Mouse (Mus musculus): Measurements from ENCODE around the gene Cfap54.

Cfap54 gene

DNA sequence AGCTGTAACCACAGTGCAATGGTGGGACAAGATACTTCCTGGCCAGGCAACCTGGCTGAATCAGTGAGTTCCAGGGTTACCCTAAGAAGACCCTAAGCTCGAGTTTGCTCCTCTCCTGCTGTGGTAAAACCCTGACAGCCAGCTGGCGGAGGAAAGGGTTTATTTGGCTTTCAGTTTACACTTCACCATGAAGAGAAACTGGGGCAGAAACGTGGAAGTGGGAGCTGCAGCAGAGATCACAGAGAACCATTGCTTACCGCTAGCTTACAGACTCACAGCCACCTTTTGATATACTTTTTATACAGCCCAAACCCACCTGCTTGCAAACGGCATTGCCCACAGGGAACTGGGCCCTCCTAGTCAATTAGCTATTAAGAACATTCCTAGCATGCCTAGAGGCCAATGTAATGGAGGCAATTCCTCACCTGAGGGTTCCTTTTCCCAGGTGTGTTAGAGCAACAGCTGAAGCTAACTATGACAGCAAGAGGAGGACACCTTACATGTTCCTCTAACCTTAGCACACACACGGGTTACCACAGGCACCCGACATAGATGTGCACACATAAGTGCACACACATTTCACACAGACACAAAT, 16.9 kb upstream of the Cfap54 start:
- no peak for DNase-seq (ENCODE audit: extremely low spot score, low spot score)

DNA sequence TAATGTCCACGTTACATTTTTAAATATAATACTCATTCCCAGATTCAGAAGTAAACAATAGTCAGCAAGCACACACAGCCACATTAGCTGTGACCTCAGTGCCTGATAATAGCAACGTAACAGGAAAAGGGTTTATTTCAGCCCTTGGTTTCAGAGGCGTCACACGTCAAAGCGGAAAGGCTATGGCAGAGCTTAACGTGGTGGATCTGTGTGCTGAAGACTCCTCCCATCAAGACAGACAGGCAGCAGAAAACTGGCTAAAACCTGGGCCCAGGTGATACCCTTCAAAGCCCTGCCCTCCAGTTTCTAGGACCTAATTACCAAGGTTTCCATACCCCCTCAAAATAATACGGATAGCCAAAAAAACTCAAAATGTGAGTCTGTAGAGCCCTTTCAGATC, 16.0 kb upstream of the Cfap54 start:
- no peak for DNase-seq (ENCODE audit: extremely low spot score, low spot score)

GRCm38 (mm10) chr10:93095827-93096226, 14.4 kb upstream of the Cfap54 start:
- DNase-seq (ENCODE audit: extremely low spot score, low spot score): no peak

GRCm38 (mm10) chr10:93094957-93095580, 13.7 kb upstream of the Cfap54 start:
- no peak for DNase-seq (ENCODE audit: extremely low spot score, low spot score)

- no peak for DNase-seq (ENCODE audit: extremely low spot score, low spot score)
These were observed 10.5 kb upstream of the Cfap54 start for GRCm38 (mm10) chr10:93091928-93092327.

DNA sequence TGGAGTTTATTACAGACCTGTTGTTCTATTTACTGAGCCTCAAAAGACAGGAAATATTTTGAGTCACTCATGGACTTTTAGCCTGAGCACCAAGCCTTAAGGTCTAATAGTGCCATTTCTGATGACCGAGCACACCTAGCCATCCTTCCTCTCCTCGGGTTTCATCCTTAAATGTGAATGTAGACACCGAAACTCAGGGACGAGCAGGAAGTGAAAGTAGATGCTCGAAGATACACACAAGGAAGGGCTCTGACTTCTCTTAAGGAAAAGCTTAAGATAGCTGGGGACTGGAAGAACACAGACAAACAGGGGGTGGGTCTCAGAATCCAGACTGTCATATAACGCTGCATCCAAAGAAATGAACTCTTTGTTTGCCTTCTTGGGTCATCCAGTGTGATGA, 8.8 kb upstream of the Cfap54 start:
- DNase-seq (ENCODE audit: extremely low spot score, low spot score): no peak

DNA sequence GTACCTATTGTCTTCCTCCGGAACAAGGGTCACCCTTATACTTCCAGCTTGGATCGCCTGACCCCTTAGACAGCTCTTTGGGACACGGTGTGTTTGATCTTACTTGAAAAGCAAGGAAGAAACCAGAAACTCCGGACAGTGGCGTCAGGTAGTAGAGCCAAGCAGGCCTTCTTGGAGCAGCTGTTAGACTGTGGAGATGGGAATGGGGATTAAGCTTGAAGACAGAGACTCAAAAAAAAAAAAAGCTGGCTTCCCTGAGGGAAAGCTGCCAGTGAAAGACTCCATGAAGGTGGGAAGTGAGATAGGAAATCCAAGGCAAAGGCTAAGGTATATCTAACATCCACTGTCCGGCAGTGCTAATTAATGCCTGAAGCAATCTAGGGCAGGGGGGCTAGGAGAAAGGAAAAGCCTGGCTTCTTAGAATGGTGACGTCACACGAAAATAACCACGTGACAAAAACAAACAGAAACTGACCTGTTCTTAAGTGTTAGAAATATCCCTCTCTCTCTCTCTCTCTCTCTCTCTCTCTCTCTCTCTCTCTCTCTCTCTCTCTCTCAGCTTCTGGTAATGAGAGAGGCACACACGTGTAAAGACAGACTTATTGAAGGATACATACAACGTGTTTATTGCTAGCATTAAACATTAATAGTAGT, 7.1 kb upstream of the Cfap54 start:
- DNase-seq (ENCODE audit: extremely low spot score, low spot score): no peak

DNA sequence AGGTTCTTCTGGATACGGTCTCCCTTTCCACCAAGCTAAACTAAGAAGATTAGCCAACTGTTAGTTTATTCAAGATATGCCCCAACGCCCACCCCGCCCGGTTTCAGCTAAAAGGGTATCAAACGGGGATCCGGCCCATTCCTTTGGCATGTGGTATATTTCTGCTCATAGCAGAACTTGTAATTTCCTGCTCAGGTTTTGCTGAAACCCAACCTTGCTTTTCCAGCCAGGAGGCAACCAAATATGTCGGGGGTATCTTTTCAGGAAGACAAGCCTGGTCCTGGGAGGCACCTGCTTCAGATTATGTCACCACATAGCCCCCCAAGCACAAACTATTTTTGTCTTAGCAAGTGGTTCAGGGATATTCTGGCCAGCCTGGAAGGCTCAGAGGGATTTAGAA, 6.1 kb upstream of the Cfap54 start:
- no peak for DNase-seq (ENCODE audit: extremely low spot score, low spot score)

DNA sequence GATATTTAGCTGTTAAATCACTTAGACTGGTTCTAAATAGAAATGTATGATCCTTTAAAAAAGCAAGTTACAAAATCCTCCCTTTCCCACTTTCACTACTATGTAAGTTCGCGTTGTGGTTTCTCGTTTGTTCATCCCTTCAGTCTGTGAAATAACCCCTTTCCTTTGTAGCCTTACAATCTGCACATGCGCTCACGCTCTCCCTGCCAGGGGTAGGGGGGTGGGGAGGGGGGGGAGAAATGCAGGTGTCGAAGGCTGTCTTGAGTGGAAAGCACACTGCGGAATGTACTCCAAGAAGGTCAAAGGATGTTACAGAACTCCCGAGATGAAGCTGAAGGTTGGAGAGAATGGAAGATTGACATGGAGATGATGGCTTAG, 2.5 kb upstream of the Cfap54 start:
- DNase-seq (ENCODE audit: extremely low spot score, low spot score): no peak

GRCm38 (mm10) chr10:93083198-93083962, 2.0 kb upstream of the Cfap54 start:
- peak; percentile 37 for DNase-seq (ENCODE audit: extremely low spot score, low spot score)

GRCm38 (mm10) chr10:93079486-93079885, 1.9 kb downstream of the Cfap54 start:
- no peak for DNase-seq (ENCODE audit: extremely low spot score, low spot score)

DNA sequence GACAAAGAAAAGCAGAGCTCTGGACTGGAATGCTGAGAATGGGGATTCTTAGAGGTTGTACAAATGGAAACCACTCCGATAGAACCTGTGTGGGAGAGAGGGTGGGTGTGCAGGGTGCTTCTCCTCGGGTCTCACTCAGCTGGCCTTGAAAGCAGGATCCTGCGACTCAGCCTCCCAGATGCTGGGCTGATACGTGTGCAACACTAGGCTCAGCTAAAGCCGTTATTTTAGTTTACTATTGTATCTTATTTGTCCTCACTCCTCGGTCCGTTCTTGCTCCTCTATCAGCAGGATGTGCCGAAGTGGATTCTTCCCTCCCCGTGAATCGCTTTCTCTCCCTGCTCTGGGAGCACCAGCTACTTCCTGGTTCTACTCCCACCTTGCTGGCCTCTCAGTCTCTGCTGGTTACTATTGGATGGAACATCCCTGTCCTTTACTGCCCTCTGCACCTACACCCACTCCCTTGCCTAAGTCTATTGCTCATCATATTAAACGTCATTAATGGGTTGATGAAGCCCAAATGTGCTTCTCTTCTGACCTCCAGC, 3.4 kb downstream of the Cfap54 start:
- DNase-seq (ENCODE audit: extremely low spot score, low spot score): no peak

GRCm38 (mm10) chr10:93076376-93076775, 5.0 kb downstream of the Cfap54 start:
- DNase-seq (ENCODE audit: extremely low spot score, low spot score): no peak

DNA sequence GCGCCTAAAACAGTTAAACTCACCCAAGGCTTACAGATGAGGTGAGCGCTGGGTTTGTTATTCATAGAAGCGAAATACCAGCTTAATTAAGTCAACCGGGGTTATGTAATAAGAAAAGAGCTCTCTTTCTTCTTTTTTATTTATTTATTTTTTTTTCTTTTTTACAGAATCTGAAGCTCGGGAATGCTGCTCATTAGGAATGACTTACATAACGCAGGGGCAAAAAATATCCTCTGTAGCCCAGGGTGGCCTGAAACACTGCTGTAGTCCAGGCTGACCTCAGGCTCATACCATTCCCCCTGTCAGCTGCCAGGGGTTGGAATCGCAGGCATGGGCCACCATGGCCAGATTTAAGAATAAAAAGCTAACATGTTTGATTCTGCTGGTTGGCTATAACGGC, 5.6 kb downstream of the Cfap54 start:
- DNase-seq (ENCODE audit: extremely low spot score, low spot score): no peak

DNA sequence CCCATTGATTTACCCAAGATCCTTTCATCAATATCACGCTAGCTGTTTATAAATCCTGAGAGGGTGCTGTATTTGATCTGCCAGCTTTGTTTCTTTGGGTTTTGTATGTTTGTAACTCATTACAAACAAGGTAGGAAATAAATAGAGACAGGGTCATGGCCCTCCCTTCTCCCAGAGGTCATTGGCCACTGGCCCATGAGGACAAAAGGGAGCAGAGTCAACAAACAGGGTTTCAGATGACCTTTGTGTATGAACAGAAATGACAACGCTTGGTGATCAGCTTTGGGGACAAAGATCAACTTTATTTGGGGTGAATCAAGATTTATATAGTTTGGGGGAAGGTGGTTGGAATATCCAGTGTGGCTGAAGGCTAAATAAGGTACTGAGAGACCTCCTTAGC, 8.6 kb downstream of the Cfap54 start:
- DNase-seq (ENCODE audit: extremely low spot score, low spot score): no peak

- DNase-seq (ENCODE audit: extremely low spot score, low spot score): no peak
These were observed 9.7 kb downstream of the Cfap54 start for GRCm38 (mm10) chr10:93071753-93072152.

DNA sequence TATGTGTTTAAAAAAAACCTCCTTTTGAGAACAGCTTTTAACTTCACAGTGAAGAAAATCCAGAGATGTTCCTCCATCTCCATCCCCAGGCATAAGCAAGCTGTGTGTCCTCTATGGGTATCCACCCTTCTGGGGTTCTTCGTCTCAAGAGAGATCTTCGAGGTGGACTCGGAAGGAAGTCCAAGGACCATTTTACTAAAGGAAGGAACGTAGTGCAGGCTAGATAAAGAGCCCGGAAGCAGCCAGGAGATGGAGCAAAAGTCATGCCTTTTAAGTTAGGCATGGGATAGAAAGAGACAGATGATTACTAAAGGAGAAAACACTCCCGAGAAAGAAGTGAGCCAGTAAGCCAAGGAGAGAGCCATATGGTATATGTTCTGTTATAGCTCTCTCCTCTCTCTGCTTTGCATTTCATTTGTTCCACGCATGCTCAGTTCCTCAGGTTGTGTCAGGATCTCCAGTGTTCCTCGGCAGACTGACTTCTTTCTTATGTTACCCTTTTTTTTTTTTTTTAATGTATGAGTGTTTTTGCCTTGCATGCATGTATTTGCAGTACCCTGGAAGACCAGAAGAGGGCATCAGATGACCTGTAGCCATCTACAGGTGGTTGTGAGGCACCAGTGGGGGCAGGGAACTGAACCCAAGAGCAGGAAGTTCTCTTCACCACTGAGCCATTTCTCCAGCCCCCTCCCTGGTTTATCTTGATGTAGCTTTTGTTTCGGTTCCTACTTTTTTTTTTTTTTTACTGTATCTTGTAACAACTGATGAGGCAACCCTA, 11.1 kb downstream of the Cfap54 start:
- DNase-seq (ENCODE audit: extremely low spot score, low spot score): no peak

DNA sequence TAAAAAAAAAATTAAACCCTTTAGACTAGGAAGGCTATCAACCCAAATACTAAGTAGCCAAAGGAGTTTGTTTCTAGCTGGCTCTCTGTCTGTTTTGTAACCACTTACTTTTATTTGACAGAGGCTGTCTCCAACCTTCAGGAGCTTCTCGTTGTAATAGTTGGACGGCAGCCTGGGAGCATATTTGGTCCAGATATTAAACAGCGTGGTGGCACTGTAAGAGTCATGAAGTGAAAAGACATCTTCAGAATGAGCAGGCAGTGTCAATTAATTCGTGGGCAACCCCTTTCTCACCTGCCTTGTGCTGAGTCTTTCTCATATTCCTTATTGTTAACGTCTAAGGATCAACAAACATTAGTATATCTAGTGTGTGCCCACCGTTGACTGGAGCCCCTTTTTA, 11.7 kb downstream of the Cfap54 start:
- DNase-seq (ENCODE audit: extremely low spot score, low spot score): no peak

DNA sequence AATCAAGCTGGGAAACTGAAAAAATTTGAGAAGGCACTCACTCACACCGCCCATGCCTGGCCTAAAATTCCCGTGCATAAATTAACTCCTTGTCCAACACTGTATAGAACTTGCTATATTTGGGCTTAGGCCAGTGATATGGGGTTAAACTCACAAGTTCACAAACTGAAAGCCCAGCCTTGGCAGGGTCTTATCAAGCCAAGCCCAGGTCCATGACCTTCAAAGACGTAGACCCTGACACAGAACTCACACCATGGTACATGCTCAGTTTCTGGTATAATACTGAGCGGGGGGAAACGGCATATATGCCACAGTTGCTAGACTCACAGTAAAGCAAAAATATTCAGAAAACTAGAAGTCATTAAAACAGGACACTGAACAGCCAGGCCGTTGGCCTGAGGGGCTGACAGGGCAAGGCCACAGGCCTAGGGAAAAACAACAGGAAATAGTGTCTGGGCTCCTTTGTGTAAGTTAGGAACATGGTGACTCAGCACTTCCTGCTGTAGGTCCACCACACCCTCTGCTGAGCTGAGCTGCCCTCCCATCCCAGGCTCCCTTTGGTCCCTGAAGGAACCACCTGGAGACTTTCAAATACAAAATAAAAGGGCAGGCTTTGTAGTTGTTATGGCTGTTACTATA, 12.3 kb downstream of the Cfap54 start:
- DNase-seq (ENCODE audit: extremely low spot score, low spot score): no peak

GRCm38 (mm10) chr10:93064973-93065372, 16.4 kb downstream of the Cfap54 start:
- no peak for DNase-seq (ENCODE audit: extremely low spot score, low spot score)

- DNase-seq (ENCODE audit: extremely low spot score, low spot score): no peak
These were observed 17.8 kb downstream of the Cfap54 start for GRCm38 (mm10) chr10:93063576-93063975.
